Mouse (Mus musculus) heart, postnatal 10 days (tissue): ENCODE measurements around the gene Ddr2. TPM values are rescaled to one million over a fixed set of nuclear protein-coding genes. Genes with fewer than 3 reads are reported as not detected.
A peak's percentile ranks its signal among the peaks of the same experiment; 100 is the strongest.

ENCODE experiments used
- DNase-seq, 2 experiments: peaks; one replicate each; pipeline ENCODE4 v3.0.0; 2021
- intact Hi-C: fragments of 180-260 bp; cut with DNase I; formaldehyde crosslinking; loops from one replicate; pipeline ENCODE4 v1.15.1; 2025
- total RNA-seq, 2 experiments: library from RNA; stranded (reverse); gene quantifications; 2 replicates each; pipeline ENCODE4 v1.2.3; 2021

Gene Ddr2
- total RNA-seq = 10 to 100 TPM; 27.8 to 30.5 TPM

DNA sequence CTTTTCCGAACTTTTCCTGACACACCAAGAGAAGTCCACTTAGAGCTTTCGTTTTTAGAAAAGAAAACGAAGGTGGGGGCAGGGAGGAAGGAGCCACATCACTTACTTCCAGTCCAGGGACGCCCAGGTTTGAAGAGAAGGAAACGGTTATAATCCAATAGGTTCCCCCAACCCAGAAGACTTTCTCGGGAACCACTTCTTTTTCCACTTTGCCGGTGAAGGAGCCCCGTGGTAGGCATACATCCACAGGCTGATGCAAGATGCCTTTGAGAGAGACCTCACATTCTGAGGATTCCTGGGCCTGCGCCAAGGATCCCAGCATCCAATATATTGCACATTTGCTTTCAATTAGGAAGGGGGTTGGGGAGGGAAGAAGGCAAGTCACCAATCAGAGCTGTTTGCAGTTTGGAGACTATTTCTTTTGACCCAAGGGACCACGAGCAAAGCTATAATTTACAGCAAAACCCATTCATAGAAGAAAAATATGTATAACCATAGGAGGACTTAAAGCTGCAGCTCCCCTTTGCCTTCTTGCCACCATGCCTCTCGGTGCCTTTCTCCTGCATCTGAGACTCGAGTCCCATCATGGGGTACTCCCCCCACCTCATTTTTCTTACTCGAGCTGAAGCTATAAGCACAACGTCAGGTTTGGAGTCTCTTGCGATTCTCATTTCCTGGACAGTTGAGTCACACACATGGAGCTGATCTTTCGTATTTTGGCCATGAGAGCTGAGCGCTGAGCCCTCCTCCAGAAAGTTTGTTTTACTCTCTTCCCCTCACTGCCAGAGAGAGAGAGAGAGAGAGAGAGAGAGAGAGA lies at the start of gene Ddr2:
TSS of gene Ddr2 (minus strand) at position 247 of the 817 bp plus-strand sequence.
- DNase-seq = peak; percentile 79 to 81
- intact Hi-C loops = no loop called here

DNA sequence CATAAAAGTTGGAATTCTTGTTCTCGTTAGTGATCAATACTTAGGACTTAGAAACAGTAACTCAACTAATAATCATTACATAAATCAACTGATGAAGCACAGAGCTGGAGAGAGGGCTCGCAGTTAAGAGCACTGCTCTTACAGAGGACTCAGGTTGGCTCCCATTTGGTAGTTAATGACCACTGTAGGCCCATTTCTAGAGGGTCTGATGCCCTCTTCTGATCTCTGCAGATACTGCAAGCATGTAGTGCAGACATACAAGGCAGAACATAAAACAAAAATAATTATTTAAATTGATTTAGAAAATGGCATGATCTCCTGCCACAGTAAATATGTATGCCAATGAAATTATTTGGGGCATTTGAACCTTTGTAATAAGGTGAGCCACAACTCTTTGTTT lies 49.1 kb upstream of the Ddr2 start:
- intact Hi-C loops = no loop called here
- DNase-seq = no peak

DNA sequence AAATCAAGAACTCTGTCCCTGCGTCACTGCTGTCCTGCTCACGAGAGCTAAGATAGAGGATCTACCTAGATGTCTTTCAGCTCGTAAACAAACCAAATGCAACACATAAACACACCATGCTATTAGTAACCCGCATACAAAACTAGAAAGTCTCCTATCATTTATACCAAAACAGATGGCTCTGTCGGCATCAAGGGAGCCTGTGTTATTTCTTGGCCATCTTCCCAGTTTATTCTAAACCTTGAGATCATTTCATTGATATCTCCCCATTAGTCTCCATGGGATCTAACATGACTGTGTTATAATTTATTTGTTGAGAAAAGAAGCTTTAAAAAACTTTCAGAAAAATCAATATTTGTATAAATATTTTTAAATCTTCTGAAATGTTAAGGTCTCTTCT lies 45.2 kb upstream of the Ddr2 start:
- intact Hi-C loops = no loop called here
- DNase-seq = no peak

DNA sequence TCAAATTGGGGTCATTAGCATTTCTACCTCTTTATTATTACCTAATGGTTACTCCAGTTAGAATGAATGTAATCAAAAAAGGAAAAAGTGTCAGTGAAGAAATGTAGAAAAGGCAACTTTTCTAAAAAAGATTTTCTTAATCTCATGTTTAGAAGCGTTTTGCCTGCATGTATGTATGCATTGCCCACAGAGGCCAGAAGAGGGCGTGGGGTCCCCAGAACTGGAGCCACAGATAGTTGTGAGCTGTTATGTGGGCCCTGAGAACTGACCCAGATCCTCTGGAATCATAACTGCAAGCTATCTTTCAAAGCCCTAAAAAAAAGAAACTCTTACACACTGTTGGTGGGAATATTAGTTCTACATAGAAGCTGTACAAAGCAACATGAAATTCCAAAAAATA lies 44.7 kb upstream of the Ddr2 start:
- no peak for DNase-seq
- intact Hi-C loops = no loop called here

DNA sequence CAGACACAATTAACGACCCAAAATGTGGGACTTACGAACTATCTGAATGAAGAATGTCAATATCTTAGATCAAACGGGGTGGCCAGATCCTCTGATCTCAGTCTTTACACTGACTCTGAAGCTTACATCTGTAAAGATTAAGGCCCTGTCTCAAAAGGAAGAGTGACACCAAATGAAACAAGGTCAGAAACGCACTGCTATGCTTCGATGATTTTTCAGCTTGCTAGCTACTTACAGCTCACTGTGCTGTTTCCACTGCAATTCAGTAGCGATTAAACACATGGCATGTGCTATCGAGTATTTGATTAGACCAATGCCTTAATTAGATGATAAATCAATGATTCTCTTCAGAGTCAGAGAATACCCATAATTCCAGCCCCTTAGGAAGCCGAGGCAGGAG lies 43.4 kb upstream of the Ddr2 start:
- intact Hi-C loops = no loop called here

DNA sequence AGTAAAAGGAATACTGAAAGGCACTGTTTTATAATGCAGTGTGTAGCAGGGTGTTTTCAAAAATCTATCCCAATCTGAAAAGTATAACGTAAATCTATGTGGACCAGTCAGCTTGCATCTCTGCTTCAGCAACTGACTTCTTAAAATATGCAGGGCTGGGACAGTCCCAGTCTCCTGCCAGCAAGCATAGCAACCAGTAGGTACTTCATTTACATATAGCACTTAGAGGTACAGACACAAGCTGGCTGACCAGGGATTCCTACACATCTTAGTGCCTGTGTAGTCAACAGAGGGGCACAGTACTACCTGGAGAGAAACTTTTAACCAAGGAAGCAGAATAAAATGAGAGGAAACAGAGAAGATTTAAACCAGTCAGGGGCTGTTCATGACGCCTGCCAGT lies 42.0 kb upstream of the Ddr2 start:
- no peak for DNase-seq
- intact Hi-C loops = no loop called here

More for the DNA sequence above, 43.4 kb upstream of the Ddr2 start:
- DNase-seq = no peak

DNA sequence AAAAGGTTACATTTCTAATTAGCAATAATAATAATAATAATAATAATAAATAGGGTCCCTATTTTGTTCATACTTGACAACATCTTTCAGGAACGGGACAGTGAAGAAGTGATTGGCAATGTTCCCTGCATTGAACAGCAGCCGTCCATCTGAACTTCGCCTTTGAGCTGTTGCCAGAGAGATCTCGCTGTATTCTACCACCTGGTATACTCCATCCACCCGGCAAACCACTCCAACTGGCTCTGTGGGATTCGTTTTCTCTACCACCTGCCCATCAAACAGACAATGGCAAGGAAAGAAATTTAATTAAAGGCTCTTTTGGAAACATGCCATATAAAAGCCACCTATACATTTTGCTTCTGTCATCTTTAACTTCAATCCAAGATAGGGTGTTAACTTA lies 40.3 kb upstream of the Ddr2 start:
- intact Hi-C loops = no loop called here
- DNase-seq = no peak

DNA sequence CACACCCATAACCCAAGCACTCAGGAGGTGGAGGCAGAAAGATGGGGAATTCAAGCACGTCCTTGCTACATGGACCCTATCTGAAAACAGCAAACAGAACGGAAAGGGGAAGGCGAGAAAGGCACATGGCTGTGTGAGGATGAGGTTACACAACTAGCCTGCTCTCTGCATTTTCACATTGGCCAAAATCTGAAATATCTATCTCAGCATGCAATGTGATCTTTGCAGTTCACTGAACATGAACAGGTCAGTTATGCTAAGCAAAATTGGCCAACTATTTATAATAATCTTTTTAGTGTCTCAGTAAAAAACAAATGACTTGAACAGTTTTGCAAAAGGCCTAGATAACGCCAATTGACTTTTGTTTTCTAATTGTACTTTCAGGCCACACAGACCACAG lies 39.2 kb upstream of the Ddr2 start:
- intact Hi-C loops = no loop called here
- DNase-seq = no peak

- intact Hi-C loops = no loop called here
Observed at GRCm38 (mm10) chr1:170148536-170148935, 38.0 kb upstream of the Ddr2 start.

GRCm38 (mm10) chr1:170147651-170148448 lies 37.3 kb upstream of the Ddr2 start:
- intact Hi-C loops = no loop called here
- DNase-seq = no peak

More at GRCm38 (mm10) chr1:170148536-170148935, 38.0 kb upstream of the Ddr2 start:
- no peak for DNase-seq

DNA sequence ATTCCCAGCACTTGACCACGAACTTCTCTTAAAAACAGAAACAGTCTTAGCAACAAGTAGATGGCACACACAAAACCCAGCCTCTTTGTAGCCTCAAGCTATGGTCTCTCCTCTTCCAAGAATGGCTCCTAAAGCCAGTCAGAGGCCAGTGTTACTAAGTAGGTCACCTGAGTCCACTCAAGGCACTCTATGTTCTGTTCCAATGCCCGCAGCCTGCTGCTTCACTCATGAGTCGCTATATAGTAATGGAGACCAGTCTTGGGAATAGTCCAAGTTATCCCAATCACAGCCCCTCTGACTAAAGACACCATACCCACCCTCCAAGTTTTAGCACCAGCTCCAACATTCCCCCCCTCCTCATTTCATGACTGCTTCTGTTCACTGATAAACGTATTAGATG lies 35.0 kb upstream of the Ddr2 start:
- intact Hi-C loops = no loop called here
- no peak for DNase-seq

GRCm38 (mm10) chr1:170142256-170142871 lies 31.8 kb upstream of the Ddr2 start:
- intact Hi-C loops = no loop called here
- no peak for DNase-seq

- intact Hi-C loops = no loop called here
- DNase-seq = no peak
Observed at GRCm38 (mm10) chr1:170141626-170142025, 31.1 kb upstream of the Ddr2 start.

GRCm38 (mm10) chr1:170136351-170137009 lies 25.9 kb upstream of the Ddr2 start:
- intact Hi-C loops = loop anchor here (1.0 to 10.0 kb wide), 4 partner anchors 166 to 462 kb away; no protein-coding TSS in a partner anchor
- peak; percentile 88 for DNase-seq

GRCm38 (mm10) chr1:170134264-170134663 lies 23.7 kb upstream of the Ddr2 start:
- intact Hi-C loops = loop anchor here (5.0 to 10.0 kb wide), 2 partner anchors 87 to 459 kb away; no protein-coding TSS in a partner anchor
- no peak for DNase-seq

DNA sequence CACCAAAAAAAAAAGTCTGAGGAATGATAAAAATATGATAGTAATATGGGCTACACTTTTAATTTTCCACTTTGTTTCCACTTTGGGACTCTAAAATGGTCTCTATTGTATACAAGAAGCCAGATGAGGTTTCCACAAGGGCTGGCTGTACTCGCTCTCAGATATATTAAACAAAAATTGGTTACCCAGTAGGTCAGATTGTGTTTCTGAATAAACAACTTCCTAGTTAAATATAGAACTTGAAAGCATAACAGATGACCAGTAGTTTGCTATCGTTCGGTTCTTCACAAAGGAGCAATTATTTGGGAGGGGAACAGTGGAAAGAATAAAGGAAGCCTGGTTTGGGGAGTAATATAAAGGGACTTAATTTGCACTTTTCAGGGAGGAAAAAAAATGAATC lies 20.4 kb upstream of the Ddr2 start:
- intact Hi-C loops = loop anchor here (5.0 to 10.0 kb wide), 2 partner anchors 84 to 456 kb away; no protein-coding TSS in a partner anchor
- DNase-seq = no peak

DNA sequence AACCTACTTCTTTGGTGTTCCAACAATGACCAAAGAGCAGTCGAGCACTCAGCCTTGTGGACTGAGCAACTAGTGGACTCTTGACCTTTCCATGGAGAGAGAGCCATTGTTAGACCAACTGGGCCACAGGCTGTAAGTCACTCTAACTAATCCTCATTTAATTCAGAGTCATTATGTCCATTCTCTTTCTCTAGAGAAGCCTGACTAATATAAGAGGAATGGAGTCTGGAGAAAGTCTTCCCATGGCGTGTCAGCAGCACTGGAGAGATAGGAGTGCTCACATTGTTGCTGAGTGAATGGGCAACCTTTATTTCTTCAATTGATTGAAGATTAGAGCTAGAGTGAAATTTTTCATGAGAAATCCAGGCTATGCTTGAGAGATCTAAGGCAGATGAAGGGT lies 14.1 kb upstream of the Ddr2 start:
- no peak for DNase-seq
- intact Hi-C loops = no loop called here

DNA sequence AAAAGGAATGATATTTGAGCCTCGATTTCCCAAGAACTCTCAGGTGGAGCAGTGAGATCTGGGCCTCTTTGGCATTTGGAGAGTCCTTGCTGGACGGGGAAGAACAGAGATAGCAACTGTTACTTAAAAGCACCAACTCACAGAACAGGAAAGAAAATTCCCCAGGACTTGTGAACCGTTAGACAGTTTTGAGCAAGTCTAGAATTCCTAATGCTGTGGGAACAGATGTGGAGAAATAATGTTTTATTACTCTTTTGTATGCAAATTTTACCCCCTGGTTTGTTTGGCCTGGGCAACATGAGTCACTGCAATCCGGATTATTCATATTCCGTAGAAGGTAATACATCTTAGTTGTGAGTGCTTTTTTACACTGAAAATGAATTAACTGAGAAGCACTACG lies 3.1 kb upstream of the Ddr2 start:
- intact Hi-C loops = no loop called here

GRCm38 (mm10) chr1:170112261-170112660 lies 1.7 kb upstream of the Ddr2 start:
- intact Hi-C loops = no loop called here
- no peak for DNase-seq

More for the DNA sequence above, 3.1 kb upstream of the Ddr2 start:
- no peak for DNase-seq

DNA sequence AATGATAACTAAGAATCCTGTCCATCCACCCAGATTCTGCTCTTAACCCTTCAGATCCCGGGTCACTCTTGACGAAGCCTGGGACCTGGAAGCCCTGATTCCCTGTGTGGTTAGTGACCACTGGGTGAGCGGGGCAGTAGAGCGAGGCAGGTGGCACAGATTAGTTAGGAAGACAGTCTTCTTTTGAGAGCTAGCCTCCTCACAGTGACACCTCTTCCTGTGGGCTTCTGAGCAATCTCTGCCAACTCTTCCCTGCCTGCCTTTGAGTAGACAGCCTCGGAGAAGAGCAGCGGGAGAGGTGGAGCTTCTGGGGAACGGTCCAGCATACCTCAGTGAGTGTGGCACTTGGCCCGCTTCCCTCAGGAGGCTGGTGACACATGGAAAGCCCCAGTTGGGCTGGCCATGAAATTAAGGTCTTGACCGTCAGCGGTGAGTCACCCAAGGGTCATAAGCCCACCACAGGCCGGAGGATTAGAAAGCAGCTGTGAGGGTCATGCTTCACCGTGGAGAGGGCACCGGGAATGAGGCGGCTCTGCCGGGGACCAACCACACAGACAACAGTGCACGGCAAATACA lies 1.2 kb upstream of the Ddr2 start:
- DNase-seq = peak in 1 of 2 experiments; percentile 12
- intact Hi-C loops = no loop called here
